Mouse (Mus musculus): ENCODE measurements at regions not wholly inside any gene's neighbourhood (a gene's known extent, or its start where the extent isn't known, plus 50 kb on each side); places are given as distances from the start of the nearest gene placed in this dataset.

GRCm38 (mm10) chr3:110329175-110329574 lies 78.4 kb upstream of the Prmt6 start:
- ATAC-seq (ENCODE audit: low FRiP score) = no peak
- no peak for DNase-seq (ENCODE audit: low spot score)
- Histone ChIP-seq H3K27ac (ENCODE audit: low read depth, low read length) (no peak overlapping the region), H3K27me3 (ENCODE audit: control insufficient read depth, insufficient read depth, low read length) (no peaks in the 10 kb centered on the region), H3K4me1 (replicated peaks; ENCODE audit: control insufficient read depth, insufficient read depth, low read length) (no peaks in the 10 kb centered on the region), H3K9ac (ENCODE audit: low read depth, low read length) (no peak overlapping the region), H3K4me3 (ENCODE audit: low read depth, low read length) (no peak overlapping the region), H3K36me3 (ENCODE audit: control insufficient read depth, insufficient read depth, low read length) (no peaks in the 10 kb centered on the region), H3K4me2 (replicated peaks; ENCODE audit: low read depth, low read length) (no peak overlapping the region), H3K9me3 (ENCODE audit: control insufficient read depth, low read length) (no peaks in the 10 kb centered on the region)
- WGBS = 95% methylated on average over 1 of the region's 1 CpGs

GRCm38 (mm10) chr3:110310270-110310669 lies 59.5 kb upstream of the Prmt6 start:
- H3K27me3 ChIP-seq (ENCODE audit: control insufficient read depth, insufficient read depth, low read length) = no peaks in the 10 kb centered on the region
- H3K4me2 ChIP-seq (replicated peaks; ENCODE audit: low read depth, low read length) = no peak overlapping the region
- no peaks in the 10 kb centered on the region for H3K4me1 ChIP-seq (replicated peaks; ENCODE audit: control insufficient read depth, insufficient read depth, low read length)
- no peak overlapping the region for H3K9ac ChIP-seq (ENCODE audit: low read depth, low read length)
- WGBS = 92% methylated on average over 1 of the region's 1 CpGs
- H3K36me3 ChIP-seq (ENCODE audit: control insufficient read depth, insufficient read depth, low read length) = no peaks in the 10 kb centered on the region
- no peak overlapping the region for H3K4me3 ChIP-seq (ENCODE audit: low read depth, low read length)
- no peaks in the 10 kb centered on the region for H3K9me3 ChIP-seq (ENCODE audit: control insufficient read depth, low read length)
- ATAC-seq (ENCODE audit: low FRiP score) = no peak
- no peak overlapping the region for H3K27ac ChIP-seq (ENCODE audit: low read depth, low read length)
- DNase-seq (ENCODE audit: low spot score) = no peak

- Histone ChIP-seq H3K4me2 (replicated peaks; ENCODE audit: low read depth, low read length) (no peak overlapping the region), H3K36me3 (ENCODE audit: control insufficient read depth, insufficient read depth, low read length) (no peaks in the 10 kb centered on the region), H3K27me3 (ENCODE audit: control insufficient read depth, insufficient read depth, low read length) (no peaks in the 10 kb centered on the region), H3K4me1 (replicated peaks; ENCODE audit: control insufficient read depth, insufficient read depth, low read length) (no peaks in the 10 kb centered on the region), H3K9me3 (ENCODE audit: control insufficient read depth, low read length) (no peaks in the 10 kb centered on the region), H3K4me3 (ENCODE audit: low read depth, low read length) (no peak overlapping the region), H3K27ac (ENCODE audit: low read depth, low read length) (no peak overlapping the region), H3K9ac (ENCODE audit: low read depth, low read length) (no peak overlapping the region)
- ATAC-seq (ENCODE audit: low FRiP score) = no peak
- DNase-seq (ENCODE audit: low spot score) = no peak
- WGBS = 81% methylated on average over 2 of the region's 2 CpGs
These were observed 52.4 kb upstream of the Prmt6 start for GRCm38 (mm10) chr3:110303166-110303565.

Data from hindbrain, embryonic 11.5 days (tissue).